Mouse (Mus musculus): Measurements from ENCODE around the gene Ttc12. TPM values are rescaled to one million over a fixed set of nuclear protein-coding genes. Genes with fewer than 3 reads are reported as not detected.

Gene Ttc12
- total and polyA plus RNA-seq, 3 experiments, result 0.44 to 0.67 (median 0.59) TPM

DNA sequence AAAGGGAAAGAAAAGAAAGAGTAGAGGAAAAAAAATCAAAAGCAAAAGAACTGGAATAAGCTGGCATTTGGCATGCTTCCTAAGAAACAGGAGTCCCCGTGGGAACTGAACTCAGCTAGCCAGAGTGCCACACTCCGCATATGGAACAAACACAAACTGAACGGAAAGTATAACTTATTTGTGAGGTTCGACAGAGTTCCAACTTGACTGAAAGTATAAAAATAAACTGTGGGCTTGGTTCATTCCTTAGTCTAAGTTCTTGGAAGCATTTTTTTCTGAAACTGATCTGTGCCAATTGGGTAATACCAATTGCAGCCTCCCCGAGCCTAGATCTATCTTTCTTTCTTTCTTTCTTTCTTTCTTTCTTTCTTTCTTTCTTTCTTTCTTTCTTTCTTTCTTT is 18.6 kb upstream of the Ttc12 start:
- no peak for DNase-seq (ENCODE audit: extremely low read depth)
- Histone ChIP-seq H3K79me2 (replicated peaks; ENCODE audit: control insufficient read depth, extremely low read depth, insufficient read depth, poor library complexity, severe bottlenecking) (no peaks in the 10 kb centered on the region), H3K4me1 (ENCODE audit: control insufficient read depth in 1 of 2, insufficient read depth in 2 of 2) (peaks cover 0 to 4% of the 10 kb centered on the region in 2 experiments; a peak in 2 of 4 replicates), H3K27ac (ENCODE audit: insufficient read depth, low read depth) (no peak overlapping the region), H3K9me3 (replicated peaks; ENCODE audit: low read length) (no peaks in the 10 kb centered on the region), H3K27me3 (replicated peaks) (no peaks in the 10 kb centered on the region), H3K36me3 (replicated peaks in 1 of 2; ENCODE audit: control insufficient read depth in 1 of 2, insufficient read depth in 1 of 2, low read length in 1 of 2) (no peaks in the 10 kb centered on the region), H3K9ac (ENCODE audit: insufficient read depth, low read depth) (no peak overlapping the region; the same call in 1 of the 2 replicates), H3K4me2 (ENCODE audit: insufficient read depth, low read depth, poor library complexity, severe bottlenecking) (peak overlapping the region; percentile 57; the same call in 1 of the 2 replicates), H3K4me3 (replicated peaks in 1 of 3; ENCODE audit: low read depth in 2 of 3, low read length in 2 of 3, poor library complexity in 1 of 3) (no peak overlapping the region)
- dilution Hi-C loops (cut with MboI; ENCODE audit: extremely low pct_ligation_motif_present, extremely low pct_unique_long_range_greater_than_20kb, low sequenced_read_pairs) (no loop called here), in situ Hi-C loops (cut with MboI; ENCODE audit: low pct_ligation_motif_present, low pct_unique_long_range_greater_than_20kb, low sequenced_read_pairs) (no loop called here)
- no peak for TF ChIP-seq ZC3H11A (IDR thresholded peaks at IDR 0.05; ENCODE audit: low read depth, low read length)
- no peak for TF ChIP-seq POLR2AphosphoS2 (IDR thresholded peaks at IDR 0.05; ENCODE audit: low read depth, low read length)
- no peak for TF ChIP-seq HCFC1 (IDR thresholded peaks at IDR 0.05; ENCODE audit: low read depth, low read length)
- no peak for TF ChIP-seq MAZ (IDR thresholded peaks at IDR 0.05; ENCODE audit: low read depth, low read length)
- TF ChIP-seq MYC (IDR thresholded peaks at IDR 0.05; ENCODE audit: low read depth, low read length), result no peak
- no peak for TF ChIP-seq ETS1 (conservative IDR thresholded peaks at IDR 0.05; ENCODE audit: low read depth, low read length)
- TF ChIP-seq NELFE (IDR thresholded peaks at IDR 0.05; ENCODE audit: low read depth, low read length), result no peak
- no peak for TF ChIP-seq UBTF (IDR thresholded peaks at IDR 0.05; ENCODE audit: low read depth, low read length)
- no peak for TF ChIP-seq ZNF384 (IDR thresholded peaks at IDR 0.05; ENCODE audit: low read depth, low read length)
- no peak for TF ChIP-seq RCOR1 (conservative IDR thresholded peaks at IDR 0.05; ENCODE audit: low read depth, low read length)
- TF ChIP-seq ELF1 (IDR thresholded peaks at IDR 0.05; ENCODE audit: low read depth, low read length), result no peak
- no peak for TF ChIP-seq EP300 (IDR thresholded peaks at IDR 0.05; ENCODE audit: low read length)
- no peak for TF ChIP-seq RAD21 (IDR thresholded peaks at IDR 0.05; ENCODE audit: low read depth, low read length)
- no peak for TF ChIP-seq SMC3 (IDR thresholded peaks at IDR 0.05; ENCODE audit: low read depth, low read length)

DNA sequence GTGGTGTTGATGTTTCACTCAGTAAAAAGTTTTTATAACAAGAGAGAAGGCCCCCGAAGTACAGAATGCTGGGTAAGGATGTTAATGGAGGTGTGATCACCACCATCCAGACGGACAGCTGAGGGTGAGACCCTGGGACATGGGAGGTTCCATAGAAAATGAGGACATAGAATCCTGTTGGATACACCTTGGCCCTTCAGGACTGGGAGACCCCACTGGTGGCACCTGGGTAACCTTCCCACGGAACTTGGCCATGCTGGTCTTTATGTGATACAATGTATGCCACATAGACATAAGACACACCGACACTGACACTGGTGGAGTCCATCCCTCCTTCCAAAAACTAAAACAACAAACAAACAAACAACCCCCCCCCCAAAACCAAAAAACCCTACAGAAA is 16.2 kb upstream of the Ttc12 start:
- H3K36me3 ChIP-seq (replicated peaks in 1 of 2; ENCODE audit: control insufficient read depth in 1 of 2, insufficient read depth in 1 of 2, low read length in 1 of 2), result no peaks in the 10 kb centered on the region
- H3K9me3 ChIP-seq (replicated peaks; ENCODE audit: low read length), result no peaks in the 10 kb centered on the region
- no peak overlapping the region for H3K4me3 ChIP-seq (replicated peaks in 1 of 3; ENCODE audit: low read depth in 2 of 3, low read length in 2 of 3, poor library complexity in 1 of 3)
- H3K9ac ChIP-seq (ENCODE audit: insufficient read depth, low read depth), result no peak overlapping the region
- H3K79me2 ChIP-seq (replicated peaks; ENCODE audit: control insufficient read depth, extremely low read depth, insufficient read depth, poor library complexity, severe bottlenecking), result no peaks in the 10 kb centered on the region
- TF ChIP-seq POLR2A (IDR thresholded peaks at IDR 0.05; ENCODE audit: low read depth, low read length) (no peak), SMC3 (IDR thresholded peaks at IDR 0.05; ENCODE audit: low read depth, low read length) (no peak), KAT2A (IDR thresholded peaks at IDR 0.05; ENCODE audit: insufficient replicate concordance, low read length) (no peak), TCF12 (IDR thresholded peaks at IDR 0.05; ENCODE audit: low read depth, low read length) (no peak), USF2 (conservative IDR thresholded peaks at IDR 0.05; ENCODE audit: low read depth, low read length) (no peak)
- H3K4me1 ChIP-seq (ENCODE audit: control insufficient read depth in 1 of 2, insufficient read depth in 2 of 2), result peaks cover 0 to 4% of the 10 kb centered on the region in 2 experiments; a peak in 2 of 4 replicates
- in situ Hi-C loops (cut with MboI; ENCODE audit: low pct_ligation_motif_present, low pct_unique_long_range_greater_than_20kb, low sequenced_read_pairs) (no loop called here), dilution Hi-C loops (cut with MboI; ENCODE audit: extremely low pct_ligation_motif_present, extremely low pct_unique_long_range_greater_than_20kb, low sequenced_read_pairs) (no loop called here)
- H3K27me3 ChIP-seq (replicated peaks), result no peaks in the 10 kb centered on the region
- DNase-seq (ENCODE audit: extremely low read depth), result no peak
- H3K4me2 ChIP-seq (ENCODE audit: insufficient read depth, low read depth, poor library complexity, severe bottlenecking), result no peak overlapping the region
- H3K27ac ChIP-seq (ENCODE audit: insufficient read depth, low read depth), result no peak overlapping the region
